Mouse (Mus musculus) erythroid progenitor cell, adult 5-6 weeks (primary cell): ENCODE measurements at regions not wholly inside any gene's neighbourhood (a gene's known extent, or its start where the extent isn't known, plus 50 kb on each side); places are given as distances from the start of the nearest gene placed in this dataset.

ENCODE experiments used
- ATAC-seq: replicated peaks from 2 replicates; pipeline ENCODE4 v1.8.0; 2016; ENCODE audit warnings: moderate number of reproducible peaks, mild to moderate bottlenecking, moderate TSS enrichment, inconsistent platforms; ENCODE audit not compliant: poor library complexity, low FRiP score, severe bottlenecking

DNA sequence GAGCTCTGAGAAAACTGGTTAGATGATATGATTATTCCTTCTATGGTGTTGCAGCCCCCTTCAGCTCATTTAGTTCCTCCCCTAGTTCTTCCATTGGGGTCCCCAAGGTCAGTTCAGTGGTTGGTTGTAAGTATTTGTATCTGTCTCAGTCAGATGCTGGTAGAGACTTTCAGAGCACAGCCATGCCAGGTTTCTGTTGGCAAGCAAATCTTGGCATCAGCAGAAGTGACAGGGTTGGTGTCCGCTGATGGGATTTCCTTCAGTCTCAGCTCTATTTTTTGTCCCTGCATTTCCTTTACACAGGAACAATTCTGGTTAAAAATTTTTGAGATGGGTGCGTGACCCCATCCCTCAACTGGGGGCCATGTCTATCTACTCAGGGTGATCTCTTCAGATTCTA, 55.3 kb upstream of the Spaca1 start:
- no peak for ATAC-seq

DNA sequence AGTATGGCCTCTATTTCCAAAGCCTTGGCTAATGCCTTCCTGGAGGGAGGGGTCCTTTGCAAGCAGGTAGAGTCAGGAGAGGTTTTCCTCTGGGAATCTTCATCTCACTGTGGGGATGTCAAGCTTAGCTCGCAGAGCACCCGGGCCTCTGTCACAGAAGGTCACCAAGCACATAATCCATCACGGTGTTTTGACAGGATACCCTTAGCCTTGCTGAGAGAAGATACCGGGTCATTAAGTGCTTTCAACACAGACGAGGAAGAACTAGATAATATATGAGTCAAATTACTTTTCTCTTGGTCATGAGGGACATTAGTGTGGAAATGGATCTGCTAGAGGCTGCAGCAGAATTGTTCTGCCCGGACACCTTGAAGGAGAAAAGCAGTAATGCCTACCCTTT, 64.3 kb upstream of the Spaca1 start:
- no peak for ATAC-seq

DNA sequence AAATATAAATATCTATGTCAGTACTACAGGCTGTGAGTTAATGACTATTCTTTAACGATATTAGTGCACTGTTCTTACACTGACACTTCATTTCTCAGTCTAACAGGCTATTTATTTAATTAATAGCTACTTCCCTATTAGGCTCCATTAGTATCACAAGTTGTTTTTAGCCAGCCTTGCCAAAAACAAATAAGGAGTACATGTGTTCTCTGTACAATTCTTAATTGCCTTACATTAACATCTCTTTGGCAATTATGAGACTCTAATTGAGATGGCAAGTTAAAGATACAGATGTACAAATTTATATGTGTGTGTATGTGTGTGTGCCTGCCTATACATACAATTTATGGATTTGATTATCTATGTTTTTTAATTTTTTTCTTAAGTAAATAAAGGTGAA, 67.1 kb upstream of the Spaca1 start:
- ATAC-seq = no peak

DNA sequence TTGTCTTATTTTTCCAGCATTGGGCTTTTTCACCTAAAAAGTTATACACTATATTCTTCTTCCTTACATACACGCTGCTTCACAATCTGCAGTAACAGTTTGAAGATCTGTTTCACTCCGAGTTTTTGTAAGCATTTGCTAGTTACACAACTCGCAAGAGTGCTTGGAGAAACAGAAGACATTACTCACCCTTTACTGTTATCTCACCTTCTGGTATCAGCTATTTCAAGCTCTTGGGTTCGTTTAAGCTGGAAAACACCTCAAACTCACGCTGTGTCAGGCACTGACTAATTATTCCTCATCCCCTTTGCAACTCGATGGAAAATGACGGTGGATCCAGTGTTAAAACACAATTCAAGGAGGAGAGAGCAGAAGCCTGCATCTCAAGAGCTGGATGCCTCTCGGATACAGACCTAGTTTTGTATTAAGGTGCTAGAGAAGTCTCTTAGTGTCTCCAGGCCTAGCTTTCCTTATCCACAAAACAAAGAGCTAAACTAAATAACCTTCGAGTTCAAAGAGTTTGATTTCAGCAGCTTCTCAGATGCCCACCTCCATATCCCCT, 73.0 kb upstream of the Spaca1 start:
- no peak for ATAC-seq

DNA sequence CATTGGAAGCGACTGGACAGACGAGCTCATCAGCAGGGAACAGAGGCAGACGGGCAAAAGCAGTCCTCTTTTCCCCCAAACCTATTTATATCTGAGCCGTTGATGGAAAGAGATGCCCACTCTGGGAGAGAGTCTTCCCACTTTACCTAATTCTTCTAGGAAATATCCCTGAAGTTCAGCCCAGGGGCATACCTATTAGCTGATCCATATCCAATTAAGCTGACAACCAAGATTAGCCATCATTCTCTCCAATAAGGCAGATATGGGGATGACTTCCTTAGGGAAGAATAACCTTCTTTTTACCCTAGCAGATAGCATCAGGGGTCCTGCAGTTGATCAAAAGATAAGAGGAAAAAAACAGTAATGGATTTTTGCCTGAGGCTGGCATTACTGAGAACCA, 78.2 kb upstream of the Spaca1 start:
- no peak for ATAC-seq

DNA sequence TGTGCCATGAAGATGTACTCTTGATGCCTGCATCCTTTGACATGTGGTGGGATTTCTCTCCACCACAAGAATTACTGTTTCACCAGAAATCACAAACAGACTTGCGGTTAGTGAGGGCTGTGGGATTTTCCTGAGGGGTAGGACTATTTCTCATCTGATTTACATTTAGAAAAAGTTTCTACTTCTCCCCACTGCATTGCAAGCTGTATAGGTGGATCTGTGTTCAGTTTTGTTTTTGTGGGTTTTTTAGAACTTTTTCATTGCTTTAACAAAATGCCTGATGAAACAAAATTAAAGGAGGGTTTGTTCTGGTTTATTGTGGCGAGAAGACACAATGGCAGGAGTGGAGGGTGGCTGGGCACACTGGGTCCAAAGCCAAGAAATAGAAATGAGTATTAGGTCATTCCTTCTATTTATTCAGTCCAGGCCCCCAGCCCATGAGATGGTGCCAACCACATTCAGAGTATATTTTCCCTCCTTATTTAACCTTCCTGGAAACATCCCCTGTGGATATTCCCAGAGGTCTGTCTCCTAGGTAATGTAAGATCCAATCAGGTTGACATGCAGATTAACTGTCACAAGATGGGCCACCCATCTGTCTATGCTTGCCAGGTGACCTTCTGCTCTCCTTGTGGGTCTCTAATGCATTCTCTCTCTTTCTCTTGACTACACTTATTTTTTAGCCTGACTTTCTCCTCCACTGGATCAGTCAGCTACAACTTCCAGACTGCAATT, 96.3 kb upstream of the Spaca1 start:
- ATAC-seq = no peak

DNA sequence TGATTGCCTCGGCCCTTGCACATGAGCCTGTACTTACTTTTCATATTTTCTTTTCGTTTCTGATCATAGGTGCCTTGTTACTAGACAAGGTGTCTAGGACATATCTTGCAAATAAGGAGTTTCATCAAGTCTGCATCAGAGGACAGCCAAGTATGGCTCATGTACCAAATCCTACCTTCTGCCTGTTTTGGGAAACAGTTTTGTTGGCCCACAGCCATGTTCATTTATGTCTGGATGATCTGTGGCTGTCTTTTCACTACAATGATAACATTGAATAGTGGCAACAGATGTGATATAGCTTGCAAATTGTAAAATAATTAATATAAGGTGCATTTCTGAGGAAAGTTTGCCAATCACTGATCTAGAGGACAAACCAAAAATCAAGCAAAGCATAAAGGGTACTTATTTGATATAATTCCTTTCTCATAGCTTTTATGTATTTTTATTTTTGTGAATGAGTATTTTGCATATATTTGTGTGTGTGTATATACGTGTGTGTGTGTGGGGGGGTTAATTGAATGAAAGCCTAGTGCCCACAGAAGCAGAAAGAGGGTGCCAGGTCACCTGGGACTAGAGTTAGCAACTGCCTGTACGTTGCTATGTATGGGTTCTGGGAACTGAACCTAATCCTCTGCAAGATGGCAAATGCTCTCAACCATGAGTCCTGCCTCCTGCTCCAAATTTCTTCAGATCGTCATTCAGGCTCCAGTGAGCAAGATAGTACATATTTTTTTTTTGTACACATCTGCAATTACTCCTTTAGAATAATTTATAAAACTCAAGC, 99.2 kb upstream of the Spaca1 start:
- ATAC-seq = no peak

DNA sequence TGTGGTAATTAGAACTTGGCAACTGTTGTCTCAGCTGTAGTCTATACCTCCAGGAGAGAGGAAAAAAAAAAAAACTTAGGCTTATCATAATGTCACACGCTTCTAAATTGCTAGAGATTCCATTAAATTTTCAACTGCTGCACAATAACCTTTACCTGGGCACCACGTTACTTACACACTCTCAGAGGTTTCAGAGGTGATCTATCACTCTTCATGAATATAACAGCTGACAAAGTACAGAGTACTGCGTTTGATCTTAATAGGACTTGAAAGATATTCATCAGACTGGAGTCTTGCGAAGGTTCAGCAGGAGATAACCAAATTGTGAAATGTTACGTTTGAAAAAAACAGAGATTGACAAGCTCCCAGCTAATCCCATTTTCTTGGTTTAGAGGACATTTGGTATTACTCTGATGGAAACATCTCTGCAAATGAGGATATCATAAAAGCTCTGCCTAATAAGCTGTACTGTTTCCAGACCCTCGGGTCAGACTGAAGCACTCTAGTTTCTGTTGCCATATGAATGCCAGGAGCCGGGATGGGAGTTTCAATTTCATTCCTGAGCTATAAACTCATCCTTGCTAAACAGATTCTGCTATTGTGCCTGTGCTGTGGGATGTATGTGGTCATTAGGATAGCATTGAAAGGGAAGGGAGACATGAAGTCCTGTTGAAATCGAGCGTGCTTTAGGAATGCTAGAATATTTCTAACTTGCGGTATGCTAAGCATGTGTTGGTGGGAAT, 101.8 kb upstream of the Spaca1 start:
- ATAC-seq = no peak

DNA sequence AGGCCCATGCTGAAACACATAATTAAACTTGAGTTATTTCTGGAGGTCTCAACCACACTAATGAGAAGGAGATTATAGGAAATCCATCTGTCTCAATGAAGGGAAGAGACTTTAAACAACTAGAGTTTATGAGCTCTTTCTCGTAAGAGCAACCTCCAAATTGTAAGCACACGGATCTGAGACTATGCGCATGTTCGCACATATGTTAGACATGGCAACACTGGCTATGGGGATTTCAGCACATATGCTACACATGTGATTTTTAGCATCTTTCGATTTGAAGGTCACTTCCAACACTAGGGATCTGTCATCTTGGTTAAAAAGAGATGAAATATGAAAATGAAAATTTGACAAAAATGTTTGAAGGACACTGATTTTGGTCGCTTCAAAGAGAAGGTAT, 105.5 kb upstream of the Spaca1 start:
- ATAC-seq = no peak

DNA sequence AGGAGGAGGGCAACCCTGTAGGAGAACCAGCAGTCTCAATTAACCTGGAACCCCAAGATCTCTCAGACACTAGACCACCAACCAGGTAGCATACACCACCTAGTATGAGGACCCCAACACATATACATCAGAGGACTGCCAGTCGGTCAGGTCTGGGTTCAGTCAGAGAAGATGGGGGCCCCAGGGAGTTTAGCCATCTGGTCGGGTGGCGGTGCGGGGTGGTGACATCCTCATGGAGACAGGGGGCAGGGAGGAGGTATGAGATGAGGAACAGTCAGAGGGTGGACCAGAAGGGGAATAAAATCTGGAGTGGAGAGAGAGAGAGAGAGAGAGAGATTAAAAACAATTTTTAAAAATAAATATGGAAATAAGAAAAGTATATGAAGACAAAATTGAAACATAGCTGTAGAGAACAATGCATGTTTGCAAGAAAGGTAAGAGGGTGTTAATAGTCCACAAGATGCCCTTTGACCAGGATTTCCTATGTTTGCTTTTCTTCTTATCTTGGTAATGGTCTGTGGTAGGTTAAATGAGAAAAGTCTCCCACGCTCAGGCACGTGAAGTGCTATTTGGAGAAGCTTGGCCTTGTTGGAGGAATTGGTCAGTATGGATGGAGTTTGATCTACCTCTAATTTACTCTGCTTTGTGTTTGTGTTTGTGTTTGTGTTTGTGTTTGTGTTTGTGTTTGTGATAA, 108.0 kb upstream of the Spaca1 start:
- ATAC-seq = no peak

DNA sequence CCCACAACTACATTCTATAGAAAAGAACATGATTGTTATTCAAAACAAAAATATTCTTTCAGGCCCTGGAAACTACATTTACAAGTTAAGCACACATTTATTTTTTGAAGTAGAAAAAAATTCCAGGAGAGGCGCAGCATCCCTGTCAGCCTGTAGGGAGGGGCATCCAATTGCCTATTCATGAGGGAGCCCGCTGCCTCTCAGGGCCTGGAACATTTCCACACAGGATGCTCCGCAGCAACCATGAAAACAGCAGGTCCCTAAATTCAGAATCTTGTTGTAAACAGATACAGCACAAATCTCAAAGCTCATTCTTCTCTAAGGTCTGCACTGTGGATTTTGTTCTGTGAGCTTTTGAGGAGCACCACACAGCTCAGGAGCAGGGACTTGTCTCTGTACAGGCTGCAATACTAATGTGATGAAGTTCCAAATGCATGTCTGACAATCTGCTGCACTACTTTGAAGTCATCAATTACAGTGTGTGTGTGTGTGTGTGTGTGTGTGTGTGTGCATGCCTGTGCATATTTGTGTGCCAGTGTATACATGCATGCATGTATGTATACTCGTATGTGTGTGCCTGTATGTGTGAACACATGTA, 121.4 kb upstream of the Spaca1 start:
- no peak for ATAC-seq

DNA sequence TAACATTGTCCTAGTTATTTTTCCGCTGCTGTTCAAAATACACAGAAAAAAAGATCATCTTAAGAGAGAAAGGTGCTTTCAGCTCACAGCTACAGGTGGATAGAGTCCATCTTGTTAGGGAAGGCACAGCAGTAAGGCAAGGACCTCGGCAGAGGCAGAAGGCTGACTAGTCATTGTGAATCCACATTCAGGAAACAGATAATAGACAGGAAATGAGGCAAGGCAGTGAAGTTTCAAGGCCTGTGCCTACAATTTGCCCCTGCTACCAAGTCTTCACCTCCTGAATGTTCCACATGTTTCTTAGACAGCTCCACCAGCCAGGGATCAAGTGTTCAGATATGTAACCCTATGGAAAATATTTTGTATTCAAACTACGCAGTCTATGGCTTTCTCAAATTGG, 122.0 kb upstream of the Spaca1 start:
- no peak for ATAC-seq

DNA sequence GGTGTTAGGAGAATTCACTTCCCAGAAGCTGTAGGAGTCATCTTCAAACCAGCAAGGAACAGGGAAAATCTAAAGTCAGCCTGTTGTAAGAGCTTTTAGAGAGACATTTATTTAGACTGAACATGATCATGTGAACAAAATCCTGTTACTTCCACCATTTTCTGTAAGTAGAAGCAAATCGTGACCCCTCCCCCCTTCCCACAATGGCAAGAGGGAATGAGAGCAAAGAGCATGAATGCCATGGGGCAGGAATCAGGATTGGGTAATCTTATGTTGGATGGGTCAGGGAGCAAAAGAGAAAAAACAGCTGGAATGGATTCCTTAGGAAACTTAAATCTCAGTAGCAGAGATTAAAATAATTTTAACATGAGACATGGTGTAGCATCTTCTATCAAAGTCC, 127.4 kb upstream of the Spaca1 start:
- no peak for ATAC-seq

DNA sequence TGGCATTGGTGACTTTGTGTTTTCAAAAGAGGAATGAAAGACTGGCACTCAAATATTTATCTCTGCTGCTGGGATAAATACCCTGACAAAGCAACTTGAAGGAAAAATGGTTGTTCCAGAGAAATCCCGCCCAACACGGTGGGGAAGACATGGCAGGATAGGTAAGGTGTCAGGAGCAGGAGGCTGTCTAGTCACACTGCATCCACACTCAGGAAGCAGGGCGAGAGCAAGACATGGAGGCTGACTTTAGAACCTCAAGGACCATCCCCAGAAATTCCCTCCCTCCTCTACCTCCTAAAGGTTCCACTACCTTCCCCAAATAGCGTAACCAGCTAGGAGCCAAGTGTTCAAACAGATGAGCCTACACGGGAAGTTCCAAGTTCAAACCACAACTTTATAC, 136.5 kb upstream of the Spaca1 start:
- no peak for ATAC-seq

DNA sequence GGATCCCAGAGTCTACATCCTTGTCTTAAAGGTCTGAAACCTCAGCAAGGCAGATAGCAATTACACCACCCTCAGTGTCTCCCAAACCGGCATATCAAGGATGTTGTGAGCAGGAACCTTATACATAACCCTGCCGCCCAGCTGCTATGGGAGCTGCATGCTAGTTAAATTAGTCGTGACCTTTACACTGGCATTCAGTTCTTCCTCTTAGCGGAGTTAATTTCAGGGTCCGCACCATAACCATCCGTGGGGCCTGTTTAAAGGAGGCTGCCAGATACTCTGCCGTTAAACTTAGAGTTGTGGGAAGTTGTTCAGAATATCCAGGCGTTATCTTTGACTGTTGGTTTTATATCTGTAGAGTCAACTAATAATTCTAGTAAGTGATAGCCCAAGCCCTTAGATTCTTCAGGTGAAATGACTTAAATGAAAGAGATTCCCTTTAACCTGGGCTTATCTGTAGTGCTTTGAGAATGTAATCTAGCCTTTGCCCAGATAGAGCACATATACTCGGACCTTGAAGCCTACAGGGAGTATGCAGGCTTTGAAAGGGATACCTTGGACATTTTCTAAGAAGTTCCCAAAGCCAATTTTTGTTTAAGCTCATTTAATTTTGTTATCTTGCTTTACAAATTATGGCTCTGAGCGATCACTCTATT, 153.3 kb upstream of the Spaca1 start:
- ATAC-seq = no peak

DNA sequence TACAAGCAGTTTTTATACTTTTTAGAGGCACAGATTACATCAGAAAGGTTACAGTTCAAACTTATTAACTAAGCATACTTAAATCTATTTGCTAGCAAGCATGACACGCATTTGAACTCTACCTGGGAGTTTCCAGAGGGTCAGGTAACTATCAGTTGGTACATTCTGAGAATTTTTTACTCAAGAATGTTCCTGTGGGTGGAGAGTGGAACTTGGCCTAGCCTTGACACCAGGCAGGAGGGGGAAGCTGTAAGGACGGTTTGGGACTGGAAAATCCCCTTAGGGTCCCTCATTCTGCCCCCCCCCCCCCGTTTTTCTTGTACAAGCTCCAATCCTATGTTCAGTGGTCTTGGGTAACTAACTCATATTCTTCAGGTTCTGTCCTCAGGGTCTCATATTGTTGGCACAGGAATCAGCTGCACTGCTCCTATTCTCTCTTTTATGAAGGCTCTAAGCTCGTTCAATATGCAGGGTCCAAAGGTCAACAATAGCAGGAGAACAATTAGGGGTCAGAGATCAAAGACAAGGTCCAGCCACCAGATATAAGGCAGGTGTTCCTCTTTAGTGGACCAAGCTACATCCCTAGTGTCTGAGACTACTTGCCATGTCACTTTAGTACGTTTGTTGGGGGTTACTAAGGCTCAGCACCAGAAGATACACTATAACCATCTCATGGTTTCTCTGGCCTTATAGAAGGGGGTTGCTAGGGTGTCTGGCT, 159.3 kb upstream of the Spaca1 start:
- ATAC-seq = no peak

DNA sequence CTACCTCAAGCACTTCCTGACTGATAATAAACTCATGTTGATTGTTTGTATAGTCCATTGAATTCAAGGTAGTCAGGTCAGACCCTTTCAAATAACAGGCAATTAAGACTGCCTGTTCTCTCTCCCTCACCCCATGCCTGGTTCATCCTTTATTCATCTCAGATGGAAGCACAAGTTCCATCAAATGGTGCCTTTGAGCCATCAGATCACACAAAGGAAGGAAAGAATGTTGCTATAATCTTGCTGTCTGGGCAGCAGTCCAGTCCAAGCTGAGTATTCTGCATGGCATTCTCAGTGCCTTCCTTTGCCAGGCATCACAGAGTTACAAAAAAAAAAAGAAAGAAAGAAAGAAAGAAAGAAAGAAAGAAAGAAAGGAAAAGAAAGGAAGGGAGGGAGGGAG, 163.7 kb upstream of the Spaca1 start:
- ATAC-seq = no peak

DNA sequence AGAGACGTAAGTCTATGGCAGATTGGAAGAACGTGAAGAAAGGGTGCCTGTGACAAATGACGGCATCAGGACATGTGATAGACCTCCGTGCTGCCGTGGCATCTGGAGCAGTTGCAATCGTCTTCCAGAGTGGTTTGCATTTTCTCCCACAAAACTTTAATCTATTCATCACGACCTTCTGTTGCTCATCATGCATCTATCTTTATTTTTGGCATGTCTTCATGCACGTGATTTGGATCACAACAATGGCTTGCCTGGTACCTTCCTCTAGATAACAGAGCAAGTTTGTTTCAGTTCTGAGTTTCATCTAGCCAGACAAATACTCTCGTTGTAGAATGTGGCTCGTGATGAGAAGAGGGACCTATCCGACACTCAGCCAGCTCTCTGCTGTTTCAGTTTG, 164.4 kb upstream of the Spaca1 start:
- ATAC-seq = no peak

DNA sequence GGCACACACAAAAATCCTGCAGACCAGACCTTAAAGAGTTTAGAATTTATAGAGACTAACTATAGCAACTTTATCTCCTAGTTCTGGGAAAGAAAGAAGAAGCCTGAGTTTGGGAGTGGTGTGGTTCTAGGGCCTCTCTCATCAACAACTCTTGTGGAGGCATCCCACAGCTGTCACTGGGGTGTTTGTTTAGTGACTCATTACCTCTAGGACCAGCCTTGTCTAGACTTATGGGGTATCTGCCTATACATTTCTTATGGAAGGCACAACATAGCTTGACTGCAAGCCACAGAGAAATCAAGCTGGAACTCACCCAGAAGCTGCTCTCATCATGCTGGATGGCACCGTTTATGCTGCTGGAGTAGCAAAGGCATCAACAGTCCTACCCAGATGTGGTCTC, 171.9 kb upstream of the Spaca1 start:
- ATAC-seq = no peak
